Mouse (Mus musculus) stomach, embryonic 16.5 days (tissue): ENCODE results near the gene Ctbp2. TPM values are rescaled to one million over a fixed set of nuclear protein-coding genes. Genes with fewer than 3 reads are reported as not detected.

ENCODE experiments used
- ATAC-seq: fragments of 200-750 bp; cut with Nextera tagmentation; 2 replicates; pipeline ENCODE4 v1.8.0; 2017; ENCODE audit warnings: moderate number of reproducible peaks, moderate TSS enrichment; ENCODE audit not compliant: insufficient read depth, low FRiP score
- H3K27ac ChIP-seq: fragments of 300-500 bp; sonication (generic); 2 replicates; pipeline ENCODE4 v1.5.1; 2014; ENCODE audit warnings: low read length
- H3K27me3 ChIP-seq: fragments of 300-500 bp; sonication (generic); 2 replicates; pipeline ENCODE4 v1.6.1; 2014; ENCODE audit warnings: low read length, control low read depth, mixed read lengths; ENCODE audit not compliant: control insufficient read depth, insufficient read depth
- H3K36me3 ChIP-seq: fragments of 300-500 bp; sonication (generic); 2 replicates; pipeline ENCODE4 v1.6.1; 2014; ENCODE audit warnings: low read length; ENCODE audit not compliant: control insufficient read depth, insufficient read depth
- H3K4me1 ChIP-seq: fragments of 300-500 bp; sonication (generic); 2 replicates; pipeline ENCODE4 v1.6.1; 2014; ENCODE audit warnings: low read length, control low read depth, mixed read lengths; ENCODE audit not compliant: control insufficient read depth, insufficient read depth
- H3K4me2 ChIP-seq: fragments of 300-500 bp; sonication (generic); 2 replicates; pipeline ENCODE4 v1.6.1; 2014; ENCODE audit warnings: low read depth, low read length, mixed read lengths
- H3K4me3 ChIP-seq: fragments of 300-500 bp; sonication (generic); replicated peaks from 2 replicates; pipeline ENCODE4 v1.5.1; 2014; ENCODE audit warnings: mild to moderate bottlenecking, low read length
- H3K9ac ChIP-seq: fragments of 300-500 bp; sonication (generic); 2 replicates; pipeline ENCODE4 v1.6.1; 2014; ENCODE audit warnings: low read length
- H3K9me3 ChIP-seq: fragments of 300-500 bp; sonication (generic); replicated peaks from 2 replicates; pipeline ENCODE4 v1.6.1; 2016; ENCODE audit warnings: low read length, control low read depth; ENCODE audit not compliant: control insufficient read depth
- whole genome bisulfite sequencing: fragments of 180-500 bp; shearing (Covaris S2); extraction: QIAGEN DNeasy Blood & Tissue Kit; methylation state at CpG from one replicate; pipeline ENCODE4 v1.1.7; 2014; 5-methylcytosine and 5-hydroxymethylcytosine counted together
- polyA plus RNA-seq: library from polyadenylated mRNA; unstranded; fragments of >200 nt; fragmentation: Nextera tagmentation; extraction: Ambion mirVana; gene quantifications from 2 replicates; pipeline ENCODE4 v1.2.1, GENCODE M21; 2015

Gene Ctbp2
- polyA plus RNA-seq, 1 experiment from 2014 or later = 72.6 TPM

DNA sequence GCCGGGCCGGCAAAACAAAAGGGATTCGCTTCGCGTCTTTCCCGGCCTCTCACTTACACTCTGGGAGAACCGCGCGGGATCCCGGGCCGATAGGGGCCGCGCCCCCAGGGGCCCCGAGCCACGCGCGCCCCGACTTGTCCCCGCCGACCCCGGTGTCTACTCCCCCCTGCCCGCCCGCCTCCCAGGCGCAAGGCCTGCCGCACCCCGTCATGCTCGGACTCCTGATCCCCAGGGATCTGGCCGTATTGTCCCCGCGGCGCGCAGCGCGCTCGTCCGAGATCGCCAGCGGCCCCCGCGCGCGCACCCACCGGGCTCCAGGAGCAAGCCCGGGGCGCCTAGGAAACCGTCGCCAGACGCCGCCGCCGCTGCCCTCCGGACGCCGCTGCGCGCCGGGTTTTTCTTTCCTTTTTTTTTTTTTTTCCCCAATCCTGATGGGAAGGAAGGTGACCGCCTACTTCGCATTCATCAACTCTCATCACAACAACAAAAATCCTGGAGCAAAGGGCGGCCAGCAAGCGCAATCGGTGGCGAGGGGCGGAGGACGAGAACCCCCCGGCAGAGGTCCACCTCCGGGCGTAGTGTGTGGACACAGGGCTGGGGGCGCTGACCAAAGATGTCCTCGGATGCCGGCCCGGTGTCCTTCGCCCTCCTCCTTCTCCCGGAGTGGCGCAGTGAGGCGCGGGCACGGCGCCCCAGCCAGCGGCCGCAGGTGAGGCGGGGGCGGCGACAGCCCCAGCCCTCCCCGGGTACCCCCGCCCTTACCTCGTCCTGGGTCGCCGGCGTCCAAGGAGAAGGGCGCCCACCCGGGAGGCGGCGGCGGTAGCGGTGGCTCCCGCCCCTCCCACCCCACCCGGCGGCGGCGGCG is 1.5 kb downstream of the Ctbp2 start:
- H3K27ac ChIP-seq = peak overlapping the region; percentile 100
- H3K27me3 ChIP-seq = no peaks in the 10 kb centered on the region
- under 1% methylated on average over 83 of the region's 102 CpGs for WGBS
- peak; percentile 4; the same call in 1 of the 2 replicates for ATAC-seq
- peak overlapping the region; percentile 69 for H3K4me3 ChIP-seq
- H3K4me2 ChIP-seq = peak overlapping the region; percentile 83
- H3K36me3 ChIP-seq = no peaks in the 10 kb centered on the region
- no peaks in the 10 kb centered on the region for H3K9me3 ChIP-seq
- H3K9ac ChIP-seq = peak overlapping the region; percentile 98
- peaks cover 22% of the 10 kb centered on the region for H3K4me1 ChIP-seq

- Histone ChIP-seq H3K4me2 (peak overlapping the region; percentile 83), H3K9me3 (no peaks in the 10 kb centered on the region), H3K27ac (peak overlapping the region; percentile 100), H3K9ac (peak overlapping the region; percentile 98), H3K27me3 (no peaks in the 10 kb centered on the region), H3K4me3 (peak overlapping the region; percentile 69), H3K4me1 (peaks cover 30% of the 10 kb centered on the region), H3K36me3 (no peaks in the 10 kb centered on the region)
- WGBS = under 1% methylated on average over 75 of the region's 94 CpGs
- ATAC-seq = 0 out of 2 replicates have a peak, but pooled peaks have one; percentile 14
Measured at GRCm38 (mm10) chr7:133121661-133122378, 2.3 kb downstream of the Ctbp2 start.

DNA sequence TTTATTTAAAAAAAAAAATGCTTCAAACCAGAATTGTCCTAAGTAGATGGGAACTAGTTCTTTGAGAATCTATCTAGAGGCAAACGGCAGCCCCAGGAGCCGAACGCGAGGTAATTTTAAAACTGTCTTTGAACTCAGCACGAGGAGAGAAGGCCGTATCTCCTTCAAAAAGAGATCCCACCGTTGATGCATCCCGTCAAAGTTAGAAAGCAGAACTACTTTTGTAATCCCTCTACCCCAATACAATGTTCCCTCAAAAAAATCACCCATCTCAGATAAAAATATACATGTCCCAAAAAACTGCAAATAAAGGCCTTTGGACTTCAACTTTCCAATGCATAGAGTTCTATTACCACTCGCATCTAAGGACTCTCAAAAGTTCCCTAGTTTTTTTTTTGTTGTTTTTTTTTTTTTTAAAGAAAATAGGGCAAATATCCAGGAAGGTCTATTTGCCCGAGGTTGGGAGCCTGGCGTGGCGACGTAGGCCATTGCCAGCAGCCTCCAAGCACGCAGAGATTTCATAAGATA is 3.0 kb downstream of the Ctbp2 start:
- Histone ChIP-seq H3K9ac (peak overlapping the region; percentile 98), H3K27ac (peak overlapping the region; percentile 100), H3K9me3 (no peaks in the 10 kb centered on the region), H3K4me1 (peaks cover 37% of the 10 kb centered on the region), H3K36me3 (no peaks in the 10 kb centered on the region), H3K27me3 (no peaks in the 10 kb centered on the region), H3K4me3 (peak overlapping the region; percentile 69), H3K4me2 (peak overlapping the region; percentile 83)
- WGBS = 8% methylated on average over 14 of the region's 14 CpGs
- no peak for ATAC-seq

DNA sequence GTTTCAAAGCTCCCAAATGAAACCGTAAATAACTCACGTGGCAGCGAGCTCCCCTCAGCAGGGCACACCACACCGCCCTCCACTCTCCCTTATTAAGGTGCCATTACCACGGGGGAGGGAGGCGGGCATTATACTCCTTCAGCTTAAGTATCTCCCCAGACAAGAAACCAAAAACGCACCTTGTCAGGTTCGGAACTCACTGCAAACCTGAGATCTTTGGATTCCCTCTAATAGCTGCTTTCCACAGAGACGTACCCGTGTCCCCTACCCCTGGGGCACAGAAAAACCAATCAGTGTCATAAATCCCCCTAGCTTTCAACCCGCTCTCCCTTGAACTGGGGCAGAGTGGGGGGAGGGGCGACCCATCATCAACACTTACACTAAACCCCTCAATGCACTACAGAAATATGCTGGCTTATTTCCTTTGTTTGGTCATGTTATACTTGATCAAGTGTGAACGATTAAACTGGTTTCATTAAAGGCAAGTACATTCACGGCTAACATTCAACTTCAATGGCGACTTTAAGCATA is 3.9 kb downstream of the Ctbp2 start:
- 23% methylated on average over 15 of the region's 15 CpGs for WGBS
- H3K27ac ChIP-seq = 0 out of 2 replicates have a peak overlapping the region, but pooled peaks have one; percentile 14
- peak overlapping the region; percentile 83 for H3K4me2 ChIP-seq
- H3K9me3 ChIP-seq = no peaks in the 10 kb centered on the region
- H3K36me3 ChIP-seq = no peaks in the 10 kb centered on the region
- H3K4me1 ChIP-seq = peaks cover 45% of the 10 kb centered on the region
- peak overlapping the region; percentile 40 for H3K9ac ChIP-seq
- peak overlapping the region; percentile 28 for H3K4me3 ChIP-seq
- no peak for ATAC-seq
- H3K27me3 ChIP-seq = no peaks in the 10 kb centered on the region

DNA sequence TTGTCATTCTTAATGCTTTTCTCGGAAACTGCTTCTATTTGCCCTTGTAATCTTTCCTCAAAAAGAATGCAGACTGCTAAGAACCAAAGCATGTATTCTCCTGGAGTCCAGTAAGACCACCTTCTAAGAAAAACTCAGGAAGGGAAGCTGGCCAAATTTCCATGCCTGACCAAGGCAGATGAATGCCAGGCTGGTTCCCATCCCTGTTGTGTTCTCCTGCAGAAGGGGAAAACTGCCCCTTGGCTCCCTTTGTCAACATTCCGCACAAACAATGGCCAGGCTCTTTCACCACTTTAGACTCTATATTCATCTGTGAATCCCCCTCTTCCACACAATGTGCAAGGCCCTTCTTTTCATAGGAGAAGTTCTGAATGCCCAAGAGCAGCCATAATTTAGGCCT is 6.3 kb downstream of the Ctbp2 start:
- ATAC-seq = no peak
- Histone ChIP-seq H3K9me3 (no peaks in the 10 kb centered on the region), H3K4me2 (no peak overlapping the region), H3K4me3 (no peak overlapping the region), H3K27me3 (no peaks in the 10 kb centered on the region), H3K9ac (no peak overlapping the region), H3K4me1 (peaks cover 69% of the 10 kb centered on the region), H3K36me3 (no peaks in the 10 kb centered on the region), H3K27ac (peak overlapping the region; percentile 93; the same call in 1 of the 2 replicates)
- WGBS = 39% methylated on average over 2 of the region's 2 CpGs

GRCm38 (mm10) chr7:133116542-133116941 is 7.6 kb downstream of the Ctbp2 start:
- H3K27ac ChIP-seq = peak overlapping the region; percentile 93
- H3K4me2 ChIP-seq = peak overlapping the region; percentile 45
- H3K4me3 ChIP-seq = no peak overlapping the region
- no peaks in the 10 kb centered on the region for H3K36me3 ChIP-seq
- no peaks in the 10 kb centered on the region for H3K27me3 ChIP-seq
- peak; percentile 38; the same call in 1 of the 2 replicates for ATAC-seq
- no peaks in the 10 kb centered on the region for H3K9me3 ChIP-seq
- H3K4me1 ChIP-seq = peaks cover 82% of the 10 kb centered on the region
- no peak overlapping the region for H3K9ac ChIP-seq

GRCm38 (mm10) chr7:133115886-133116285 is 8.3 kb downstream of the Ctbp2 start:
- WGBS = 18% methylated on average over 15 of the region's 15 CpGs
- Histone ChIP-seq H3K9me3 (no peaks in the 10 kb centered on the region), H3K36me3 (no peaks in the 10 kb centered on the region), H3K4me2 (peak overlapping the region; percentile 45), H3K4me3 (peak overlapping the region; percentile 27), H3K27me3 (no peaks in the 10 kb centered on the region), H3K4me1 (peaks cover 89% of the 10 kb centered on the region), H3K27ac (peak overlapping the region; percentile 93), H3K9ac (peak overlapping the region; percentile 17)
- ATAC-seq = no peak

DNA sequence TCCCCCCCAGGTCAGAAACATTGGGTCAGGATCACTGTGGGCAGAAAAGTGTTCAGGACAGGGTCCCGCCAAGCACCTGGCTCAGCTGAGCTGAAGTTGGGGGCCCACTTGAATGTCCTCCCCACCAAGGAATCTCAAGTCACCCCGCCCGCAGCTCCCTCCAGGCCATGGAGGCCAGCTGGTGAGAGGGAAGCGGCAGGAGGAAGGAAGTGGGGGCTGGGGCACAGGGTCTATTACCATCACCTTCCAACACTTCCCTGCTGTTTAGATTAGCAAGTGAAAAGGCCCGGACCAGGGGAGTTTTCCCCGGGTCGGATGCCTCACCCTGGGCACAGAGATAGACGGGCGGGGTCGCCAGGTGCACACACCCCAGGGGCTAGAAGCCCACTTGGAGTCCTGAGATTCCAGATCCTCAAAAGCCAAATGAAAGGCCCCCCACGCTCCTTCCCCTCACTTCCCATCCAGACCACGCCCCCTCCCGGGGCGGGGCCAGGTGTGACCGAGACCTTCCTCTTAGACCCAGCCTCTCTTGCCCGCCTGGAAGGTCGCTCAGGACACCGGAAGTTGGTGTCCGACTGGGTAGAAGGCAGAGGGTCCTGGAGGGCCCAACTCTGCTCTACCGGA is 9.2 kb downstream of the Ctbp2 start:
- whole genome bisulfite sequencing = 14% methylated on average over 20 of the region's 20 CpGs
- Histone ChIP-seq H3K9me3 (no peaks in the 10 kb centered on the region), H3K36me3 (no peaks in the 10 kb centered on the region), H3K4me3 (peak overlapping the region; percentile 27), H3K27ac (peak overlapping the region; percentile 93), H3K27me3 (no peaks in the 10 kb centered on the region), H3K4me2 (peak overlapping the region; percentile 45), H3K9ac (peak overlapping the region; percentile 17), H3K4me1 (peaks cover 88% of the 10 kb centered on the region)
- 0 out of 2 replicates have a peak, but pooled peaks have one; percentile 8 for ATAC-seq
